Mouse (Mus musculus) myocyte (in vitro differentiated cells): ENCODE measurements around the gene Pdcd4. TPM values are rescaled to one million over a fixed set of nuclear protein-coding genes. Genes with fewer than 3 reads are reported as not detected.

Source experiments
- H3K27me3 ChIP-seq: one replicate; pipeline ENCODE4 v1.6.1; 2011; ENCODE audit not compliant: control insufficient read depth, insufficient read depth, insufficient read length
- H3K36me3 ChIP-seq: one replicate; pipeline ENCODE4 v1.6.1; 2011; ENCODE audit not compliant: control insufficient read depth, insufficient read depth
- H3K4me2 ChIP-seq: one replicate; pipeline ENCODE4 v1.6.1; 2011; ENCODE audit warnings: low read depth, control low read depth
- H3K4me3 ChIP-seq: one replicate; pipeline ENCODE4 v1.5.1; 2011; ENCODE audit warnings: mild to moderate bottlenecking, control low read depth, moderate library complexity
- H3K79me2 ChIP-seq: one replicate; pipeline ENCODE4 v1.6.1; 2011; ENCODE audit not compliant: control insufficient read depth, insufficient read depth
- H3ac ChIP-seq: one replicate; pipeline ENCODE4 v1.6.1; 2011; ENCODE audit not compliant: control insufficient read depth, insufficient read length
- CEBPB ChIP-seq: IDR thresholded peaks from 2 replicates; pipeline ENCODE4 v1.6.1; 2011; ENCODE audit warnings: mild to moderate bottlenecking, moderate library complexity; ENCODE audit not compliant: poor library complexity, insufficient read depth, severe bottlenecking
- E2F4 ChIP-seq: IDR thresholded peaks from one replicate; pipeline ENCODE4 v1.6.1; 2011; ENCODE audit warnings: mild to moderate bottlenecking, control low read depth, moderate library complexity; ENCODE audit not compliant: insufficient read depth
- MAX ChIP-seq: IDR thresholded peaks from one replicate; pipeline ENCODE4 v1.6.1; 2011; ENCODE audit warnings: low read depth, mild to moderate bottlenecking, control low read depth
- MYOD1 ChIP-seq, 3 experiments: IDR thresholded peaks; one replicate each; pipeline ENCODE4 v1.6.1; 2011; ENCODE audit warnings: control low read depth in 2 of 3, low read depth in 2 of 3, mild to moderate bottlenecking in 2 of 3, moderate library complexity in 1 of 3; ENCODE audit not compliant: insufficient read length in 2 of 3, control insufficient read depth in 1 of 3
- MYOG ChIP-seq, 3 experiments: IDR thresholded peaks; one replicate each; pipeline ENCODE4 v1.6.1; 2011; ENCODE audit warnings: control low read depth in 2 of 3, low read depth in 2 of 3, mild to moderate bottlenecking in 2 of 3; ENCODE audit not compliant: insufficient read length in 2 of 3, control insufficient read depth in 1 of 3, insufficient read depth in 1 of 3
- POLR2A ChIP-seq: IDR thresholded peaks from one replicate; pipeline ENCODE4 v1.6.1; 2011; ENCODE audit warnings: low read depth, mild to moderate bottlenecking, control low read depth, moderate library complexity; ENCODE audit not compliant: insufficient read length
- POLR2AphosphoS2 ChIP-seq: IDR thresholded peaks from one replicate; pipeline ENCODE4 v1.6.1; 2011; ENCODE audit warnings: low read depth, control low read depth; ENCODE audit not compliant: insufficient read length
- REST ChIP-seq: IDR thresholded peaks from one replicate; pipeline ENCODE4 v1.6.1; 2011; ENCODE audit warnings: mild to moderate bottlenecking, control low read depth, moderate library complexity; ENCODE audit not compliant: insufficient read depth, insufficient read length
- SRF ChIP-seq: IDR thresholded peaks from one replicate; pipeline ENCODE4 v1.6.1; 2011; ENCODE audit warnings: low read depth; ENCODE audit not compliant: control insufficient read depth, insufficient read length
- TCF12 ChIP-seq: IDR thresholded peaks from one replicate; pipeline ENCODE4 v1.6.1; 2011; ENCODE audit warnings: mild to moderate bottlenecking, control low read depth; ENCODE audit not compliant: poor library complexity, insufficient read depth, severe bottlenecking
- TCF3 ChIP-seq: IDR thresholded peaks from one replicate; pipeline ENCODE4 v1.6.1; 2011; ENCODE audit warnings: low read depth, control low read depth; ENCODE audit not compliant: insufficient read length
- USF1 ChIP-seq: IDR thresholded peaks from one replicate; pipeline ENCODE4 v1.6.1; 2011; ENCODE audit warnings: low read depth, mild to moderate bottlenecking, control low read depth, moderate library complexity
- polyA plus RNA-seq: library from polyadenylated mRNA; unstranded; fragments of >200 nt; fragmentation: generic; extraction: Trizol; gene quantifications from one replicate; pipeline ENCODE4 v1.2.1, GENCODE M21; 2012; ENCODE audit warnings: missing spikeins

Gene Pdcd4
- polyA plus RNA-seq, 1 experiment: 8.4 TPM

- Histone ChIP-seq H3K27me3 (no peaks in the 10 kb centered on the region), H3K4me3 (no peak overlapping the region), H3ac (no peak overlapping the region), H3K4me2 (no peak overlapping the region), H3K79me2 (no peaks in the 10 kb centered on the region), H3K36me3 (peaks cover 34% of the 10 kb centered on the region)
- TF ChIP-seq MYOD1 (IDR thresholded peaks at IDR 0.05; ENCODE audit: control insufficient read depth in 1 of 3, insufficient read length in 2 of 3, low read depth in 2 of 3) (no peak), E2F4 (no peak), REST (no peak), TCF12 (no peak), POLR2AphosphoS2 (no peak), CEBPB (no peak), MYOG (IDR thresholded peaks at IDR 0.05; ENCODE audit: control insufficient read depth in 1 of 3, insufficient read depth in 1 of 3, insufficient read length in 2 of 3, low read depth in 2 of 3) (no peak), POLR2A (no peak), TCF3 (no peak), USF1 (no peak), SRF (no peak)
Observed at GRCm38 (mm10) chr19:53926705-53927104, 34.7 kb downstream of the Pdcd4 start.

GRCm38 (mm10) chr19:53929218-53929617, 37.2 kb downstream of the Pdcd4 start:
- Histone ChIP-seq H3K79me2 (no peaks in the 10 kb centered on the region), H3K4me2 (no peak overlapping the region), H3K36me3 (peaks cover 32% of the 10 kb centered on the region), H3ac (no peak overlapping the region), H3K27me3 (no peaks in the 10 kb centered on the region), H3K4me3 (no peak overlapping the region)
- TF ChIP-seq POLR2AphosphoS2 (no peak), E2F4 (no peak), MYOD1 (IDR thresholded peaks at IDR 0.05; ENCODE audit: control insufficient read depth in 1 of 3, insufficient read length in 2 of 3, low read depth in 2 of 3) (no peak), SRF (no peak), REST (no peak), TCF3 (no peak), TCF12 (no peak), MAX (no peak), CEBPB (no peak), POLR2A (no peak)

- peaks cover 29% of the 10 kb centered on the region for H3K36me3 ChIP-seq
- no peaks in the 10 kb centered on the region for H3K79me2 ChIP-seq
- H3K4me3 ChIP-seq: no peak overlapping the region
- TF ChIP-seq REST (no peak), MYOG (IDR thresholded peaks at IDR 0.05; ENCODE audit: control insufficient read depth in 1 of 3, insufficient read depth in 1 of 3, insufficient read length in 2 of 3, low read depth in 2 of 3) (no peak)
- H3ac ChIP-seq: no peak overlapping the region
- no peaks in the 10 kb centered on the region for H3K27me3 ChIP-seq
- no peak overlapping the region for H3K4me2 ChIP-seq
Observed at GRCm38 (mm10) chr19:53933050-53933449, 41.0 kb downstream of the Pdcd4 start.

- Histone ChIP-seq H3ac (no peak overlapping the region), H3K4me2 (no peak overlapping the region), H3K27me3 (no peaks in the 10 kb centered on the region), H3K4me3 (no peak overlapping the region), H3K79me2 (no peaks in the 10 kb centered on the region), H3K36me3 (peaks cover 24% of the 10 kb centered on the region)
- no peak for TF ChIP-seq E2F4
- no peak for TF ChIP-seq MYOD1 (IDR thresholded peaks at IDR 0.05; ENCODE audit: control insufficient read depth in 1 of 3, insufficient read length in 2 of 3, low read depth in 2 of 3)
- no peak for TF ChIP-seq CEBPB
Observed at GRCm38 (mm10) chr19:53934046-53934445, 42.0 kb downstream of the Pdcd4 start.

GRCm38 (mm10) chr19:53939467-53939866, 47.4 kb downstream of the Pdcd4 start:
- H3K36me3 ChIP-seq: no peaks in the 10 kb centered on the region
- no peaks in the 10 kb centered on the region for H3K79me2 ChIP-seq
- no peak overlapping the region for H3K4me3 ChIP-seq
- TF ChIP-seq TCF12: no peak
- TF ChIP-seq SRF: no peak
- no peak for TF ChIP-seq REST
- TF ChIP-seq MYOG (IDR thresholded peaks at IDR 0.05; ENCODE audit: control insufficient read depth in 1 of 3, insufficient read depth in 1 of 3, insufficient read length in 2 of 3, low read depth in 2 of 3): no peak
- TF ChIP-seq USF1: no peak
- TF ChIP-seq POLR2AphosphoS2: no peak
- no peak for TF ChIP-seq CEBPB
- TF ChIP-seq MAX: no peak
- no peak for TF ChIP-seq POLR2A
- TF ChIP-seq E2F4: no peak
- no peak overlapping the region for H3K4me2 ChIP-seq
- no peaks in the 10 kb centered on the region for H3K27me3 ChIP-seq
- H3ac ChIP-seq: no peak overlapping the region
